Mouse (Mus musculus): ENCODE data around the gene Lhx9. TPM values are rescaled to one million over a fixed set of nuclear protein-coding genes. Genes with fewer than 3 reads are reported as not detected.

The Lhx9 gene
- total RNA-seq, 2 experiments from 2014 or later = not detected

DNA sequence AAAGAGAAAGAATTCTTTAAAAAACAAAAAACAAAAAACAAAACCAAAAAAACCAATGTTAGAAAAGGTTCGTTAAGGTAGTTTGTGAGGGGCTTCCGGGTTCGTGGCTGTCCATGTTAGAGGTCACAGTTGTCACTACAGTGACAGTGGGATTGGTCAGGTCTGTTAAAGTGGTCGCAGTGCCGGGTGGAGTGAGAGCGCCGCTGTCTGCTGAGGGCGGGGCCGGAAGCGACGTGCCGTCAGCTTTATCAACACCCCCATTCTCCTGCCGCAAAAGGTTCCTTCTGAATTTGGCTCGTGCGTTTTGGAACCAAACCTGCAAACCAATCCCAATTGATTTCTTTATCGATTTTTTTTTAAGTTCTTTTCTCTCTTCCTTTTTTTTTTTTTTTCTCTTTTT is 17.1 kb downstream of the Lhx9 start:
- no peak overlapping the region for H3K27ac ChIP-seq
- intact Hi-C loops (cut with DNase I) = loop anchor here (10.0 kb wide), 1 partner anchor 513 kb away; no protein-coding TSS in a partner anchor
- peak overlapping the region; percentile 30; the same call in 1 of the 2 replicates for H3K4me3 ChIP-seq
- DNase-seq = no peak
- TF ChIP-seq CTCF (IDR thresholded peaks at IDR 0.05) = no peak

DNA sequence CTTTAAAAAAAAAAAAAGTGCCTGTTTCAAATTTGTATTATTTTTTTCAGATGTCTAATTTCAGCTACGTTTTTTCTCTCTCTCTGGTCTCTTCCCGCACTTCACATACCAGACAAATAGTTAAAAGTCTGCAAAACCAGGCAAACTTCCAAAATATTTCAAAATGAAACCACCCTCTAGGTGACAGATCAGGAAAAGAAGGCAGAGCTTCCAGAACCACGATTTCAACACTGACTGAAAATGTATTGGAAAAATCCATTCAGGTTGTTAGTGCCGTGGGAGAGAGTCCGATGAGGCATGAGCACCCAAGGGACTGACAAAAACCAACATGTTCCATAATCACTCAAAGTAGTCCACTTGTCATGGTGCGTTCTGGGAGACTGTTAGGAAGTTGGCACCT is 21.5 kb downstream of the Lhx9 start:
- intact Hi-C loops (cut with DNase I) = no loop called here
- Histone ChIP-seq H3K27ac (no peak overlapping the region), H3K4me3 (no peak overlapping the region)
- DNase-seq = no peak
- no peak for TF ChIP-seq CTCF (IDR thresholded peaks at IDR 0.05)

DNA sequence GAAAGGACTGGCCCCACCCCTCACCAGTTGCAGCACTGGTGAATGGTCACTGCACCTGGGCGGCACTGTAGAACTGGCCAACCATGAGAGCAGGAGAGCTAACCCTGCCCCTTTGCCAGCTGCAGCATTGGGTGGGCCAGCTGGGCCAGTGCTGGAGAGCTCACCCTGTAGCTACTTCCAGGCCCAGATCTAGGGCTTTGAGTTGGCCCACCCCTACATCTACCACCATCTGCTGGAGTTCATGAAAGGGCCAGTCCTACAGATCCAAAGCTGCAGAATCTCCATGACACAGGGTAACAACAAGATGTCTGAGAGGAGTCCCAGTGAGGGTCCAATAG is 25.4 kb downstream of the Lhx9 start:
- TF ChIP-seq CTCF (IDR thresholded peaks at IDR 0.05) = no peak
- intact Hi-C loops (cut with DNase I) = no loop called here

DNA sequence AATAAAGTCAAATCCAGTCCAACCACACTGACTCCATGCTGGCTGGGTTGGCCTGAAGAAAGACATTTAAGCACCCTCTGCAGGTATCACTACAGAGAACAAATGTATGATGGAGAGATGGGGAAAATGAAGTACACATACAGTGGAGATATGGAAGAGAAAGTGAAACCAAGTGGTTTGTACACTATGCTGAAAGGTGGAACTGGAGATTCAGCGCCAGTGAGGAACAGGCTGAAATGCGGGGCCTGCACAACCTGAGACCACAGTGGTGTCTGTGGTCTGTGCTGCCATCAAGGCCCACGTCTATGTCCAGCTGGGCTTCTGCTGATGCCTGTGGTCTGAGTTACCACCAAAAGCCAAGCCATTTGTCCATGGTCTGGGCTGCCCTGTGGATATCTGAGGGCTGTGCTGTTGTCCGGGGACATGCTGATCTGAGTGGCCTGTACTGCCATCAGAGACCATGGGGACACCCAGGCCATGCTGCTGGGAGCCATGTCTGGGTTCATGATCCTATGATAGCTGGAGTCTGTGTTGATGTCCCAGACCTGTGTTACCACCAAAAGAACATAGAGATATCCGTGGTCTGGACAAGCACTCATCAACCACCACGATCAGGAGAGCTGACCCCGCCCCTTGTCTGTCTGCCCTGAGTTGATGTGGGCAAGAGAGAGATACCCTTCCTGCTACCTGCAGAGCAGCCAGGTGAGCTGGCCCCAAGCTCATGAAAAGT is 26.0 kb downstream of the Lhx9 start:
- no peak for TF ChIP-seq CTCF (IDR thresholded peaks at IDR 0.05)
- Histone ChIP-seq H3K27ac (no peak overlapping the region), H3K4me3 (no peak overlapping the region)
- DNase-seq = no peak
- intact Hi-C loops (cut with DNase I) = no loop called here

More for the DNA sequence above, 25.4 kb downstream of the Lhx9 start:
- Histone ChIP-seq H3K27ac (no peak overlapping the region), H3K4me3 (no peak overlapping the region)
- DNase-seq = no peak

DNA sequence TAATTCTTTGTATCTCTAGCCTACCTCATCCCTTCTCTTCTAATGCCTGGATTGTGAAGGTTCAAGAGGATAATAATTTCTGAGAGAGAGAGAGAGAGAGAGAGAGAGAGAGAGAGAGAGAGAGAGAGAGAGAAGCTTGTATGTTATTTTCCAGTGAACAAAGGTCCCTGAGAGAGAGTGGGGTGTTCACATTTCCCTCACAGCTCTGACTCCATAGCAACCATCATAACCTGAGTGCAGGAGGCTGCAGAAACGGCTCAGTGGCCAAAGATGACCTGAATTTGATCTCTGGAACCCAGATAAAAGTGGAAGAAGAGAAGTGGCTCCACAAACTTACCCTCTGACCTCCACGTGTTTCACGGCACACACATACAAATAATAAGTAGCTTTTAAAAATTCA is 46.6 kb downstream of the Lhx9 start:
- H3K27ac ChIP-seq = no peak overlapping the region
- intact Hi-C loops (cut with DNase I) = no loop called here
- no peak for TF ChIP-seq CTCF (IDR thresholded peaks at IDR 0.05)
- no peak overlapping the region for H3K4me3 ChIP-seq
- no peak for DNase-seq

DNA sequence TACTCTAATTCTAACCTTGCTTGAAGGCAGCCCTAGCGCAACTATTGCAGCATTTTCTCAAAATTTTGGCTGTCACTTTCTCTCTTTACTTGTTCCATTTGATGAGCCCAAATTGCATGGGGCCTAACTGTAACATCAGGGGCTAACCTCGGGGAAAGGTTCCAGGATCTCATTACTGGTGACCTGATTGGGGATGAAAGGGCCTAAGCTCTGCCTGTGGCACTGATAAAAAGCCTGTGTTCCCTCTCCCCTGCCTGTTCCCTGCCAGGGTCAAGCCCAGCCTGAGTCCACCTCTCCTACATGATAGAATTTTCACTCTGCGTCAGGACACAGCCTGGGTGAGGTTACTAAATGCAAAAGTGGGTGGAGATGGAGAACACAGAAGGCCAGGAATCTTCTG is 47.1 kb downstream of the Lhx9 start:
- no peak overlapping the region for H3K27ac ChIP-seq
- intact Hi-C loops (cut with DNase I) = no loop called here
- DNase-seq = no peak
- no peak for TF ChIP-seq CTCF (IDR thresholded peaks at IDR 0.05)
- H3K4me3 ChIP-seq = no peak overlapping the region

DNA sequence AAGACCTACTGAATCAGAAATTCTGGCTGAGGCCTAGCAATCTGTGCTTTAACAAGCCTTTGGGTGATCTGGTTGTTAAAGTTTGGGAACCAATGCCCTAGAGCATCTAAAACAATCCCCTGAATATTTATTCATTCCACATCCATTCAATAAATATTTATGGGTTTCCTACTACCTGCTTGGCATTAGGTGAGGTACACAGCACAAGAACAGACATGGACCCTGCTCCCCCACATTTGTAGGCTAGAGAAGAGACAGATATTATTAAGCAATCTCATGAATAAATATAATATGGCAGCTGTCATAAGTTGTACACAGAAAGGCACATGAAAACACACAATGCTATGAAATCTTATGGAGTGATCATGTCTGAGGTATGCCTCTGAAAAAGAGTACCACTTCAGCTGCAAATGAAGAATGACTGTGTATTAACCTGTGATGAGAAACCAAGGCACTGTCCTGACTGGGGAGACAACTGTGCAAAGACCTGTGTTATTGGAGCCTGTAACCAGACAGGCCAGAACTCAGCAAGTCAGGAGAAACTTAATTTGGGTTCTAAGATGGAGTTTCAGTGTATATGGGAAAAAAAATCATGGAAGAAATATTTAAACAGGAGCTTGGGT is 48.6 kb downstream of the Lhx9 start:
- DNase-seq = no peak
- TF ChIP-seq CTCF (IDR thresholded peaks at IDR 0.05) = no peak
- Histone ChIP-seq H3K4me3 (no peak overlapping the region), H3K27ac (no peak overlapping the region)
- intact Hi-C loops (cut with DNase I) = no loop called here

DNA sequence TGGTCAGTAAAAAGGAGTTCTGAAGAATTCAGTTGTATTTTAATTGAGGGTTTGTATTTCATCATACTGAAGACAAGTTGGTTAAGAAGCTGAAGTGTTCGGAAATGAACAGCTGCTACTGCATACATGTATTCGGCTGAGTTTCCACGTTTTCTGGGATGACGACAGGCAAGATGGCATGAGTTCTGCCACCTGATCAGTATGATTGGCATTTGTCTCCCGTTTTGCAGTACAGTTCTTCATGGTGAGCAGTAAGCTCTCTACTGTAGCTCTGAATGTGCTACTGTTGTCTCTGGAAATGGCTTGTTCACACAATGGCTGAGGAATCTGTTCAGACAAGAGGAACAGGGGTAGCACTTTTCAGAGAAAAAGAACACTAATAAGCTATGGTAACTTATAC is 50.3 kb downstream of the Lhx9 start:
- H3K27ac ChIP-seq = no peak overlapping the region
- DNase-seq = no peak
- intact Hi-C loops (cut with DNase I) = no loop called here
- TF ChIP-seq CTCF (IDR thresholded peaks at IDR 0.05) = no peak
- H3K4me3 ChIP-seq = no peak overlapping the region

DNA sequence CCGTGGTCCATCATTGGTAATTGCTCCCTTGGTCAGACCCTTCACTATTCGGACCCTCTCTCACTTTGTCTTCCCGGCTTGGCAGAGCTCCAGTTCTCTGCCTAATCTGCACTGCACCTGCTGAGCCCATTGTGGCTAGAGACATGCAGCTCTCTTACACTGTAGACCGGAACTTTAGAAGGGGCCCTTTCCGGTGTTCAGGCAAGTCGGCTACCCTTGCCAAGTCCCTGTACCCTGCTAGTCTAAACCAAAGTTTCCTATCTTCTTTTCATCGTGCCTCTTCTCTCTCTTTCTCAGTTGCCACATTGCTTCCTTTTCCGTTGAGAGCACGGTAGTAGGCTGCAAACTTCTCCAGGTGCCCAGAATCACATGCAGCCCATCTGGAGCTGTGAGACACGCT is 62.5 kb downstream of the Lhx9 start:
- no peak overlapping the region for H3K4me3 ChIP-seq
- TF ChIP-seq CTCF (IDR thresholded peaks at IDR 0.05) = no peak
- H3K27ac ChIP-seq = no peak overlapping the region
- intact Hi-C loops (cut with DNase I) = no loop called here
- no peak for DNase-seq

DNA sequence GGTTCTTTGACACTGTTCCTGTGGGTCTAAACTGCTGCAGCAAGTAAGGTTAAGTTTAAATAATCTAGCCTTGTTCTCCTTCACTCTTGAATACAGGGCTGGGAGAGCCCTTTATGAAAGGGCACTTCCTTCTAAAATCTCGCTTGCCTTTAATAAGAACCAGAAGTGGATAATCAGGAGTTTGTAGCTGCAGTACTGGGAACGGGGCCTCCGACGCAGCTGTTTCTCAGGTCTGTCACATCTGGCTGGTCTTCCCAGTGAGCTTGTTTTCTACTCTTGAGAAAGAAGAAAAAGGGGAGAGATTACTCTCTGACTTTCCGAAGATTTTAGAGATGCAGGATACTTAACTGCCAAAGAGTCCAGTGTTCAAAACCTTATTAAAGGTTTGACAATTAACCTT is 64.4 kb downstream of the Lhx9 start:
- intact Hi-C loops (cut with DNase I) = no loop called here
- no peak for TF ChIP-seq CTCF (IDR thresholded peaks at IDR 0.05)

More for the DNA sequence above, 64.4 kb downstream of the Lhx9 start:
- DNase-seq = no peak
- Histone ChIP-seq H3K27ac (no peak overlapping the region), H3K4me3 (no peak overlapping the region)

Other genes with a start within 250 kb of the Lhx9 start
- gene Nek7, start 228.4 kb downstream of the Lhx9 start, total RNA-seq (2021) = 100 to 1,000 TPM in 1 of 2 experiments, 10 to 100 TPM in 1; 97.8 to 113 TPM
- 10 to 100 TPM; 14.6 to 15.6 TPM for gene 2310009B15Rik, start 8.3 kb upstream of the Lhx9 start, total RNA-seq (2021)
- gene Dennd1b, start 114.9 kb upstream of the Lhx9 start, total RNA-seq (2021) = 10 to 100 TPM; 20.4 to 22.8 TPM

Data from gastrocnemius, adult 2 months (tissue).